In the genomic region with DNA sequence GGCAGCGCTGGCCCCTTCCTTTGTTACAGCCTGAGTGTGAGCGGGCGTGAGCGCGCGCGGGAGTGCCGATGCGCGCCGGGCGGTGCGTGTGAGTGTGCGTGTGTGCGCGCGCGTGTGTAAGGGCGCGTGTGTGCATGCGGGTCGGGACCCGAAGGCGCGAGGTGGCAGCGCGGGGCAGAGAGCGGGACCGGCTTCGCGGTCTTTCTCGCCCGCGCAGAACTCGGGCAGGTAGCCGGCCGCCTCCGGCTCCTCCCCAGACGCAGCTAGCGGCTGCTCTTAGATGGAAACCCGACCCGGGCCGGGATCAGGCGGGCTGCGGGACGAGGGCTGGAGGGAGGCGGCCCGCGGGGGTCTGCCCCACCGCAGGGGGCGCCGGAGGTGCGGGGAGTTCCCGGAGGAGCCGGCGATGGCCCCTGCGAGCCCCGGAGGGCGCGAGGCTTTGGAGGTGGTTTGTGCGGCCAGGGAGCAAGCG, we compare ENCODE assay signal across 8 mouse cellular contexts. TPM values are rescaled to one million over a fixed set of nuclear protein-coding genes. Genes with fewer than 3 reads are reported as not detected.
DNase-seq lines count a peak whose midpoint lies in the region; ATAC-seq and TF ChIP-seq lines count a peak whose summit lies in the region.

No protein-coding gene starts in this region.

- no peaks in the 10 kb centered on the region for H3K9me3 ChIP-seq in heart, postnatal 0 days (replicated peaks; ENCODE audit: control insufficient read depth, low read length)
- H3K9me3 ChIP-seq in midbrain, embryonic 11.5 days (ENCODE audit: control insufficient read depth, low read length): no peaks in the 10 kb centered on the region

- peaks cover 4% of the 10 kb centered on the region for H3K4me1 ChIP-seq in lung, adult 2 months (ENCODE audit: control insufficient read depth, insufficient read depth, low read length)
- H3K4me1 ChIP-seq in heart, postnatal 0 days (ENCODE audit: control insufficient read depth, insufficient read depth): peaks cover 7% of the 10 kb centered on the region; the same call in 1 of the 2 replicates
- H3K4me1 ChIP-seq in midbrain, embryonic 11.5 days (ENCODE audit: control insufficient read depth, insufficient read depth, low read length): peaks cover 48% of the 10 kb centered on the region

- H3K27me3 ChIP-seq in heart, postnatal 0 days (ENCODE audit: control insufficient read depth, insufficient read depth, low read length): peaks cover 88% of the 10 kb centered on the region
- no peaks in the 10 kb centered on the region; the same call in 1 of the 2 replicates for H3K27me3 ChIP-seq in midbrain, embryonic 11.5 days (ENCODE audit: control insufficient read depth, insufficient read depth, low read length)

- peak overlapping the region; percentile 41 for H3K4me3 ChIP-seq in lung, adult 2 months (replicated peaks; ENCODE audit: extremely low read depth, low read depth, low read length)
- peak overlapping the region; percentile 58 for H3K4me3 ChIP-seq in heart, postnatal 0 days (ENCODE audit: low read depth, low read length)
- H3K4me3 ChIP-seq in midbrain, embryonic 11.5 days (ENCODE audit: low read depth, low read length): peak overlapping the region; percentile 94

- TF ChIP-seq EP300 in heart, postnatal 0 days (IDR thresholded peaks at IDR 0.05; ENCODE audit: low read depth): no peak

- under 1% methylated on average over 52 of the region's 62 CpGs for WGBS in lung, adult 2 months
- under 1% methylated on average over 36 of the region's 62 CpGs for WGBS in heart, postnatal 0 days
- WGBS in midbrain, embryonic 11.5 days: under 1% methylated on average over 45 of the region's 62 CpGs

- no peak for TF ChIP-seq POLR2A in lung, adult 2 months (IDR thresholded peaks at IDR 0.05; ENCODE audit: borderline replicate concordance, extremely low read depth, low read depth, low read length)

- H3K4me2 ChIP-seq in heart, postnatal 0 days (ENCODE audit: low read depth, low read length): peak overlapping the region; percentile 85
- peak overlapping the region; percentile 76 for H3K4me2 ChIP-seq in midbrain, embryonic 11.5 days

- DNase-seq in adrenal gland, adult 2 months: peak; percentile 30
- DNase-seq in adrenal gland, adult 8-10 months: no peak
- no peak for DNase-seq in lung, adult 2 months
- no peak for DNase-seq in lung, postnatal 14 days
- no peak for DNase-seq in heart, postnatal 0 days (ENCODE audit: low spot score)
- DNase-seq in midbrain, embryonic 11.5 days (ENCODE audit: low spot score, missing footprints): peak; percentile 96
- no peak for DNase-seq in T-cell, adult 2 months (ENCODE audit: low spot score)
- DNase-seq in layer of hippocampus, adult 18-20 months (ENCODE audit: low spot score in 2 of 2): no peak

- peak overlapping the region; percentile 37; the same call in 1 of the 2 replicates for H3K9ac ChIP-seq in heart, postnatal 0 days (replicated peaks; ENCODE audit: low read depth, low read length)
- peak overlapping the region; percentile 100 for H3K9ac ChIP-seq in midbrain, embryonic 11.5 days (ENCODE audit: low read length)

- H3K27ac ChIP-seq in heart, postnatal 0 days (ENCODE audit: low read depth): no peak overlapping the region
- H3K27ac ChIP-seq in midbrain, embryonic 11.5 days (ENCODE audit: low read depth, low read length): peak overlapping the region; percentile 100

- TF ChIP-seq CTCF in lung, adult 2 months (IDR thresholded peaks at IDR 0.05; ENCODE audit: insufficient read depth, low read length): no peak
- no peak for TF ChIP-seq CTCF in heart, postnatal 0 days (IDR thresholded peaks at IDR 0.05; ENCODE audit: low read depth)

- no peaks in the 10 kb centered on the region for H3K36me3 ChIP-seq in heart, postnatal 0 days (replicated peaks; ENCODE audit: control insufficient read depth, insufficient read depth, low read length)
- H3K36me3 ChIP-seq in midbrain, embryonic 11.5 days (ENCODE audit: control insufficient read depth, insufficient read depth, low read length): no peaks in the 10 kb centered on the region

- no peak for ATAC-seq in heart, postnatal 0 days (ENCODE audit: insufficient read depth, low read depth)
- ATAC-seq in midbrain, embryonic 11.5 days (ENCODE audit: low FRiP score): peak; percentile 15

RNA-seq across cellular contexts. Expression of a gene that starts 0.6 kb away (rescaled TPM):
- total RNA-seq in adrenal gland, adult 2 months (2021): under 1 TPM in 1 of 2 experiments, not detected in 1; 0.41 TPM
- 0.19 and 0.20 TPM in 2 replicates for polyA plus RNA-seq in adrenal gland, adult 2 months (2012; rRNA removed)
- total RNA-seq in adrenal gland, adult 8-10 months (2022): under 1 TPM in 3 of 4 experiments, not detected in 1; 0.31 to 0.46 (median 0.46) TPM
- not detected in 2 replicates for polyA plus RNA-seq in lung, adult 2 months (2012; rRNA removed)
- not detected in 2 replicates for total RNA-seq in heart, postnatal 0 days (2014; rRNA removed; ENCODE audit: low replicate concordance)
- not detected in 2 replicates for polyA plus RNA-seq in heart, postnatal 0 days (2015; fragmentation: Nextera tagmentation; extraction: Ambion mirVana)
- polyA plus RNA-seq in midbrain, embryonic 11.5 days (2014; fragmentation: Nextera tagmentation; extraction: Ambion mirVana): 10.7 and 12.9 TPM in 2 replicates
- total RNA-seq in layer of hippocampus, adult 18-20 months (2021): under 1 TPM in 1 of 2 experiments, not detected in 1; 0.32 TPM

RNA-seq across cellular contexts. Expression of a gene that starts 0.6 kb away (rescaled TPM):
- total RNA-seq in adrenal gland, adult 2 months (2021): under 1 TPM; 0.10 to 0.12 TPM
- 0.03 and 0.09 TPM in 2 replicates for polyA plus RNA-seq in adrenal gland, adult 2 months (2012; rRNA removed)
- under 1 TPM; 0.10 to 0.17 (median 0.14) TPM for total RNA-seq in adrenal gland, adult 8-10 months (2022)
- polyA plus RNA-seq in lung, adult 2 months (2012; rRNA removed): not detected in 2 replicates
- 0.39 TPM in 1 of 2 replicates, not detected in the other for total RNA-seq in heart, postnatal 0 days (2014; rRNA removed; ENCODE audit: low replicate concordance)
- polyA plus RNA-seq in heart, postnatal 0 days (2015; fragmentation: Nextera tagmentation; extraction: Ambion mirVana): not detected in 2 replicates
- 5.0 and 5.2 TPM in 2 replicates for polyA plus RNA-seq in midbrain, embryonic 11.5 days (2014; fragmentation: Nextera tagmentation; extraction: Ambion mirVana)
- total RNA-seq in layer of hippocampus, adult 18-20 months (2021): under 1 TPM; 0.45 to 0.48 TPM

RNA-seq across cellular contexts. Expression of a gene that starts 38.9 kb away (rescaled TPM):
- total RNA-seq in adrenal gland, adult 2 months (2021): not detected
- polyA plus RNA-seq in adrenal gland, adult 2 months (2012; rRNA removed): not detected in 2 replicates
- total RNA-seq in adrenal gland, adult 8-10 months (2022): not detected
- not detected in 2 replicates for polyA plus RNA-seq in lung, adult 2 months (2012; rRNA removed)
- total RNA-seq in heart, postnatal 0 days (2014; rRNA removed; ENCODE audit: low replicate concordance): not detected in 2 replicates
- polyA plus RNA-seq in heart, postnatal 0 days (2015; fragmentation: Nextera tagmentation; extraction: Ambion mirVana): not detected in 2 replicates
- polyA plus RNA-seq in midbrain, embryonic 11.5 days (2014; fragmentation: Nextera tagmentation; extraction: Ambion mirVana): 0.55 and 0.66 TPM in 2 replicates
- total RNA-seq in layer of hippocampus, adult 18-20 months (2021): not detected

RNA-seq across cellular contexts. Expression of a gene that starts 51.2 kb away (rescaled TPM):
- 10 to 100 TPM; 14.9 to 22.5 TPM for total RNA-seq in adrenal gland, adult 2 months (2021)
- 36.3 and 42.5 TPM in 2 replicates for polyA plus RNA-seq in adrenal gland, adult 2 months (2012; rRNA removed)
- total RNA-seq in adrenal gland, adult 8-10 months (2022): 10 to 100 TPM; 18.0 to 43.3 (median 25.4) TPM
- polyA plus RNA-seq in lung, adult 2 months (2012; rRNA removed): 32.8 and 34.0 TPM in 2 replicates
- total RNA-seq in heart, postnatal 0 days (2014; rRNA removed; ENCODE audit: low replicate concordance): 4.0 and 6.2 TPM in 2 replicates
- polyA plus RNA-seq in heart, postnatal 0 days (2015; fragmentation: Nextera tagmentation; extraction: Ambion mirVana): 1.9 and 2.0 TPM in 2 replicates
- polyA plus RNA-seq in midbrain, embryonic 11.5 days (2014; fragmentation: Nextera tagmentation; extraction: Ambion mirVana): 0.14 and 0.19 TPM in 2 replicates
- total RNA-seq in layer of hippocampus, adult 18-20 months (2021): 10 to 100 TPM; 21.7 to 29.2 TPM

Comparison
In these comparisons a context has a peak if more than half of its experiments do, and no peak if none do; other contexts are left out.
1. DNase-seq: peak in adrenal gland, adult 2 months (single experiment) and midbrain, embryonic 11.5 days (single experiment); none in adrenal gland, adult 8-10 months (single experiment), lung, adult 2 months (single experiment), lung, postnatal 14 days (single experiment), heart, postnatal 0 days (single experiment), T-cell, adult 2 months (single experiment) and layer of hippocampus, adult 18-20 months (0 of 2).
2. H3K4me3 ChIP-seq: peak in every context shown above with its lines; median percentile 94 in midbrain, embryonic 11.5 days; 58 in heart, postnatal 0 days; 41 in lung, adult 2 months.